Mouse (Mus musculus) limb, embryonic 14.5 days (tissue): Measurements from ENCODE around the gene Gm9573. TPM values are rescaled to one million over a fixed set of nuclear protein-coding genes. Genes with fewer than 3 reads are reported as not detected.

Experiments used
- ATAC-seq: fragments of 200-750 bp; cut with Nextera tagmentation; 2 replicates; pipeline ENCODE4 v1.8.0; 2017; ENCODE audit warnings: low read depth, moderate number of reproducible peaks, moderate TSS enrichment; ENCODE audit not compliant: low FRiP score
- DNase-seq: peaks from one replicate; pipeline ENCODE4 v3.0.0-alpha.2; 2015; ENCODE audit warnings: low spot score
- H3K27ac ChIP-seq: fragments of 300-500 bp; sonication (generic); replicated peaks from 2 replicates; pipeline ENCODE4 v1.5.1; 2014; ENCODE audit warnings: low read depth, mild to moderate bottlenecking, low read length, moderate library complexity, mixed read lengths
- H3K27me3 ChIP-seq: fragments of 300-500 bp; sonication (generic); 2 replicates; pipeline ENCODE4 v1.6.1; 2014; ENCODE audit warnings: low read length, mixed read lengths; ENCODE audit not compliant: control insufficient read depth, insufficient read depth
- H3K36me3 ChIP-seq: fragments of 300-500 bp; sonication (generic); 2 replicates; pipeline ENCODE4 v1.6.1; 2014; ENCODE audit warnings: mild to moderate bottlenecking, low read length, moderate library complexity, mixed read lengths; ENCODE audit not compliant: control insufficient read depth, insufficient read depth
- H3K4me1 ChIP-seq: fragments of 300-500 bp; sonication (generic); 2 replicates; pipeline ENCODE4 v1.6.1; 2014; ENCODE audit warnings: antibody characterized with exemption, low read length, mixed read lengths; ENCODE audit not compliant: control insufficient read depth, insufficient read depth
- H3K4me2 ChIP-seq: fragments of 300-500 bp; sonication (generic); replicated peaks from 2 replicates; pipeline ENCODE4 v1.6.1; 2014; ENCODE audit warnings: low read depth, mild to moderate bottlenecking, low read length, moderate library complexity; ENCODE audit not compliant: severe bottlenecking
- H3K4me3 ChIP-seq: fragments of 300-500 bp; sonication (generic); replicated peaks from 2 replicates; pipeline ENCODE4 v1.5.1; 2014; ENCODE audit warnings: low read length
- H3K9ac ChIP-seq: fragments of 300-500 bp; sonication (generic); 2 replicates; pipeline ENCODE4 v1.6.1; 2014; ENCODE audit warnings: mild to moderate bottlenecking, low read depth, low read length, moderate library complexity; ENCODE audit not compliant: severe bottlenecking
- H3K9me3 ChIP-seq: fragments of 300-500 bp; sonication (generic); 2 replicates; pipeline ENCODE4 v1.6.1; 2016; ENCODE audit warnings: low read length; ENCODE audit not compliant: control insufficient read depth
- POLR2A ChIP-seq: fragments of 200-500 bp; IDR thresholded peaks from 2 replicates; pipeline ENCODE4 v1.8.0; 2012; ENCODE audit warnings: inconsistent platforms, mild to moderate bottlenecking, moderate library complexity, borderline replicate concordance; ENCODE audit not compliant: insufficient read depth, insufficient read length; ENCODE audit errors: extremely low read depth
- WGBS: fragments of 180-500 bp; shearing (Covaris S2); extraction: QIAGEN DNeasy Blood & Tissue Kit; methylation state at CpG from one replicate; pipeline ENCODE4 v1.1.7; 2014; 5-methylcytosine and 5-hydroxymethylcytosine counted together
- polyA plus RNA-seq, 2 experiments: library from polyadenylated mRNA; depleted of rRNA in 1 of 2; stranded (reverse) in 1 of 2; unstranded in 1 of 2; fragments of >200 nt; fragmentation: Nextera tagmentation in 1 of 2; extraction: Ambion mirVana in 1 of 2; gene quantifications; 2 replicates each; pipeline versions ENCODE4 v1.2.1 to v1.2.3; 2012 to 2014

The Gm9573 gene
- polyA plus RNA-seq, 2 experiments, result not detected

DNA sequence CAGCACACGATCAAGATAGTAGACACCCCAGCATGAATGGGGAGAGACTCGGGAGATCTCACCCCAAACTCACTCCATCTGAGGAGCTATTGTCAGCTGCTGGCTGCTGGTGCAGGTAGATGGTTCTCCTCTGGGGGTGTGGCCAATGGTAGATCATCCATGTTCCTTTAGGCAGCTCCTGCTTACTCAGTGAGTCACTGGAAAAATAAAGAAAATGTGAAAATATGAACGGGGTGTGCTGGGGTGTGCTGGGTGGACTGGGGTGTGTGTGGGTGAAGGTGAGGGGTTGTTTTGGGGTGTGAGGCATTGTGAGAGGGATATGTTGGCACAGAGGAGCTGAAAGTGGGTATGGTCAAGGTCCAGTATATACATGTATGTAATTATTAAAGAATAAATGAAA lies 29.0 kb downstream of the Gm9573 start:
- H3K4me2 ChIP-seq, result no peak overlapping the region
- H3K36me3 ChIP-seq, result no peaks in the 10 kb centered on the region
- H3K27me3 ChIP-seq, result no peaks in the 10 kb centered on the region
- H3K27ac ChIP-seq, result no peak overlapping the region
- 92% methylated on average over 3 of the region's 3 CpGs for WGBS
- no peaks in the 10 kb centered on the region for H3K4me1 ChIP-seq
- no peak for ATAC-seq
- no peak overlapping the region for H3K9ac ChIP-seq
- TF ChIP-seq POLR2A, result no peak
- DNase-seq, result no peak
- H3K4me3 ChIP-seq, result no peak overlapping the region
- no peaks in the 10 kb centered on the region; the same call in 1 of the 2 replicates for H3K9me3 ChIP-seq

DNA sequence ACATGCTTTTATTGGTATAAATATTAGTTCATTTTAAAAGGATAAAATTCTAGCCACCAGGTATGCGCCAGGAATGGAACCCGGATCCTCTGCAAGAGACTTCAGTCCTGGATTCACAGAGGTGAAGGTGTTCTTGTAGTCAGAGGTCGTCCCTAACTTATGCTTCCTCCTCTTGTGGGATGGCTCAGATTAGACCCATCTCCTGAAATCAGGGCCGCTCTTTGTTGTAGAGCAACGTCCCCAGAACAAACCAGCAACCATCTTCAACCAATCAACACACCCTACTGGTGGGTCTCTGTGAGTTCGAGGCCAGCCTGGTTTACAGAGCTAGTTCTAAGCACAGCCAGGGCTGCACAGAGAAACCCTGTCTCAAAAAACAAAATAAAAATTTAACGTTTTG lies 32.0 kb downstream of the Gm9573 start:
- ATAC-seq (no peak), DNase-seq (no peak)
- no peaks in the 10 kb centered on the region; the same call in 1 of the 2 replicates for H3K9me3 ChIP-seq
- H3K27ac ChIP-seq, result no peak overlapping the region
- peaks cover 2% of the 10 kb centered on the region; the same call in 1 of the 2 replicates for H3K4me1 ChIP-seq
- H3K36me3 ChIP-seq, result no peaks in the 10 kb centered on the region
- no peak overlapping the region for H3K4me3 ChIP-seq
- no peak for TF ChIP-seq POLR2A
- WGBS, result 81% methylated on average over 7 of the region's 7 CpGs
- no peaks in the 10 kb centered on the region; the same call in 1 of the 2 replicates for H3K27me3 ChIP-seq
- H3K9ac ChIP-seq, result no peak overlapping the region
- H3K4me2 ChIP-seq, result no peak overlapping the region

- no peak overlapping the region for H3K9ac ChIP-seq
Measured at GRCm38 (mm10) chr17:35593786-35594185, 32.7 kb downstream of the Gm9573 start.

GRCm38 (mm10) chr17:35592131-35592530 lies 34.3 kb downstream of the Gm9573 start:
- Histone ChIP-seq H3K27ac (no peak overlapping the region), H3K27me3 (no peaks in the 10 kb centered on the region; the same call in 1 of the 2 replicates), H3K4me2 (no peak overlapping the region), H3K9ac (no peak overlapping the region), H3K36me3 (no peaks in the 10 kb centered on the region), H3K9me3 (no peaks in the 10 kb centered on the region; the same call in 1 of the 2 replicates), H3K4me3 (no peak overlapping the region), H3K4me1 (peaks cover 2% of the 10 kb centered on the region; the same call in 1 of the 2 replicates)
- no peak for TF ChIP-seq POLR2A
- DNase-seq (no peak), ATAC-seq (no peak)
- WGBS, result 83% methylated on average over 9 of the region's 9 CpGs

More at GRCm38 (mm10) chr17:35593786-35594185, 32.7 kb downstream of the Gm9573 start:
- Histone ChIP-seq H3K4me2 (no peak overlapping the region), H3K9me3 (no peaks in the 10 kb centered on the region; the same call in 1 of the 2 replicates), H3K4me1 (peaks cover 2% of the 10 kb centered on the region; the same call in 1 of the 2 replicates), H3K36me3 (no peaks in the 10 kb centered on the region), H3K27me3 (no peaks in the 10 kb centered on the region; the same call in 1 of the 2 replicates), H3K4me3 (no peak overlapping the region), H3K27ac (no peak overlapping the region)
- ATAC-seq (no peak), DNase-seq (no peak)
- TF ChIP-seq POLR2A, result no peak
- WGBS, result 42% methylated on average over 4 of the region's 4 CpGs

DNA sequence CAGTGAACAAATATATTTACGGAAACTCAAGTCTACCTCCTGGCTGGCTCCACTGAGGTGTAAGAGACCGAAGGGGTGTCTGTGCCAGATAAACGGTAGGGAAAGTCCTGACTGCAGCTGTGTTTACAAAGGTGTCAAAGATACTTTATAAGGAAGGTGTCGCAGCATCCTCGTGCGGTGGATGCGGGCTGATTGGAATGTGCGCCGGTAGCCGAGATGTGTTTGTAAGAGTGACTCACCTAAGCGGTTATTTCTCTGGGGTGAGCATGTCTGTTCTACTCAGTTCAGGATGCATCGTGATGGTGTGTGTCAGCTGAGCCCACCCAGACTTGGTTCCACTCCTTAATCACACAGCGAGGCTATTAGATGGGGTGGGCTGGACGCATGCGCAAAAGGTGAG lies 34.7 kb downstream of the Gm9573 start:
- Histone ChIP-seq H3K9ac (no peak overlapping the region), H3K27me3 (no peaks in the 10 kb centered on the region; the same call in 1 of the 2 replicates), H3K9me3 (no peaks in the 10 kb centered on the region), H3K27ac (no peak overlapping the region), H3K4me2 (no peak overlapping the region), H3K4me3 (no peak overlapping the region), H3K36me3 (no peaks in the 10 kb centered on the region), H3K4me1 (peaks cover 2% of the 10 kb centered on the region; the same call in 1 of the 2 replicates)
- TF ChIP-seq POLR2A, result no peak
- 93% methylated on average over 15 of the region's 15 CpGs for WGBS
- ATAC-seq (no peak), DNase-seq (no peak)
